Mouse (Mus musculus) splenic B cell, adult 2 months (primary cell): ENCODE results near the gene Ube2o.
A peak's percentile ranks its signal among the peaks of the same experiment; 100 is the strongest.

Experiments used
- DNase-seq: peaks from one replicate; pipeline ENCODE4 v3.0.0-alpha.2; 2011; ENCODE audit warnings: low read depth, low spot score
- H3K27me3 ChIP-seq: 2 replicates; pipeline ENCODE4 v1.6.1; 2012; ENCODE audit warnings: mild to moderate bottlenecking, low read length, moderate library complexity, mixed read lengths; ENCODE audit not compliant: control insufficient read depth, poor library complexity, insufficient read depth, severe bottlenecking
- H3K36me3 ChIP-seq: 2 replicates; pipeline ENCODE4 v1.6.1; 2012; ENCODE audit warnings: mild to moderate bottlenecking, low read length, moderate library complexity, mixed read lengths; ENCODE audit not compliant: control insufficient read depth, poor library complexity, insufficient read depth, severe bottlenecking

The Ube2o gene

DNA sequence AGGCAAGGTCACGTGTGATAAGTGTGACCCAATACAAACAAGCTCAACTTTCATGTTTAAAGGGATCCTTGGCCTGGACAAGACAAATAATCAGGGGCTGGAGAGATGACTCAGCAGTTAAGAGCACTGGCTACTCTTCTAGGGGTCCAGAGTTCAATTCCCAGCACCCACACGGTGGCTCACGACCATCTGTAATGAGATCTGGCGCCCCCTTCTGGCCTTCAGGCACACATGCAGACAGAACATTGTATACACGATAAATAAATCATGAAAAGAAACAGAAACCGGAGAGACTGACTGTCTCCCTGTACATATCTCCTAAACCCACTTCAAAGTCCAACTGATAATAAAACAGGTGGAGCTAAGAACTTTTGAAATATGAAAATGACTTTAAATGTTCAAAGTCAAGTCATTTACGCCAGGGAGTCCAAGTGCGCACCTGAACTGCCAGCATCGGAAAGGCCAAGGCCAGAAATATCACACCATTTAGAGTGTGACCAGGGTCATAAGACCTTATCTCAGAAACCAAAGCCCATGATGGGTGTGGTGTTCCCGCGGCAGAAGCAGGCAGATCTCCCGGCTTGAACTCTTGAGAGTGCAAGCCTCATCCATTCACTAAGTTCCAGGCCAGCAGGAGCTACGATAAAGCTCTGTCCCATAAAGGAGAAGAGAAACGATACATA, 92.4 kb downstream of the Ube2o start:
- no peaks in the 10 kb centered on the region for H3K27me3 ChIP-seq
- H3K36me3 ChIP-seq, result peaks cover 11% of the 10 kb centered on the region; the same call in 1 of the 2 replicates
- peak; percentile 58 for DNase-seq

DNA sequence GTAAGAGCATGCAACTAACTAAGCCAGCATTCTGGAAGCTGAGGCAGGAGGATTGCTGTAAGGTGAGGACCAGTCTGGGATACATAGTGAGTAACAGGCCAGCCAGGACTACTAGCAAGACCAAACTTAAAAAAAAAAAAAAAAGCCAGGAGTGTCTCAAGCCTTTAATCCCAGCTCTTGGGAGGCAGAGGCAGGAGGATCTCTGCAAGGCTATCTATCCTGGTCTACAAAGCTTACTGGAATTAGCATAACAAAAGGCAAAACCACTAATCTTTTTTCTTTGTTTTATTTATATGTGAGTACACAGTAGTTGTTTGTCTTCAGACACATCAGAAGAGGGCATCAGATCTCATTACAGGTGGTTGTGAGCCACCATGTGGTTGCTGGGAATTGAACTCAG, 93.0 kb downstream of the Ube2o start:
- Histone ChIP-seq H3K36me3 (peaks cover 11% of the 10 kb centered on the region; the same call in 1 of the 2 replicates), H3K27me3 (no peaks in the 10 kb centered on the region)
- DNase-seq, result no peak
